Mouse (Mus musculus): ENCODE measurements around the gene Olfr91. TPM values are rescaled to one million over a fixed set of nuclear protein-coding genes. Genes with fewer than 3 reads are reported as not detected.

Olfr91 gene
- total RNA-seq, 2 experiments from 2014 or later, result not detected

GRCm38 (mm10) chr17:37063686-37064495, 34.2 kb downstream of the Olfr91 start:
- no peak for DNase-seq (ENCODE audit: low spot score in 2 of 2)
- intact Hi-C loops (cut with DNase I), result no loop called here

GRCm38 (mm10) chr17:37063063-37063462, 35.0 kb downstream of the Olfr91 start:
- DNase-seq (ENCODE audit: low spot score in 2 of 2), result no peak
- intact Hi-C loops (cut with DNase I), result no loop called here

- intact Hi-C loops (cut with DNase I), result no loop called here
- no peak for DNase-seq (ENCODE audit: low spot score in 2 of 2)
Observed at GRCm38 (mm10) chr17:37062101-37062641, 35.9 kb downstream of the Olfr91 start.

GRCm38 (mm10) chr17:37061435-37061834, 36.6 kb downstream of the Olfr91 start:
- no peak for DNase-seq (ENCODE audit: low spot score in 2 of 2)
- intact Hi-C loops (cut with DNase I), result no loop called here

- intact Hi-C loops (cut with DNase I), result no loop called here
- DNase-seq (ENCODE audit: low spot score in 2 of 2), result no peak
Observed at GRCm38 (mm10) chr17:37056957-37057356, 41.1 kb downstream of the Olfr91 start.

GRCm38 (mm10) chr17:37051745-37052144, 46.3 kb downstream of the Olfr91 start:
- no peak for DNase-seq (ENCODE audit: low spot score in 2 of 2)
- intact Hi-C loops (cut with DNase I), result loop anchor here (2.0 kb wide), 1 partner anchor 27 kb away; no protein-coding TSS in a partner anchor

GRCm38 (mm10) chr17:37050876-37051275, 47.2 kb downstream of the Olfr91 start:
- intact Hi-C loops (cut with DNase I), result loop anchor here (2.0 kb wide), 1 partner anchor 28 kb away; no protein-coding TSS in a partner anchor

GRCm38 (mm10) chr17:37050399-37050798, 47.7 kb downstream of the Olfr91 start:
- intact Hi-C loops (cut with DNase I), result loop anchor here (2.0 kb wide), 1 partner anchor 28 kb away; no protein-coding TSS in a partner anchor
- peak; percentile 85 to 94 for DNase-seq (ENCODE audit: low spot score in 2 of 2)

More at GRCm38 (mm10) chr17:37050876-37051275, 47.2 kb downstream of the Olfr91 start:
- no peak for DNase-seq (ENCODE audit: low spot score in 2 of 2)

- DNase-seq (ENCODE audit: low spot score in 2 of 2), result peak; percentile 75 to 84
- intact Hi-C loops (cut with DNase I), result loop anchor here (2.0 to 5.0 kb wide), 3 partner anchors 29 to 135 kb away; partner anchors contain the start of genes Znrd1 and Znrd1as
Observed at GRCm38 (mm10) chr17:37049570-37050310, 48.3 kb downstream of the Olfr91 start.

- no peak for DNase-seq (ENCODE audit: low spot score in 2 of 2)
- intact Hi-C loops (cut with DNase I), result loop anchor here (2.0 to 5.0 kb wide), 2 partner anchors 91 to 134 kb away; partner anchors contain the start of genes Znrd1 and Znrd1as
Observed at GRCm38 (mm10) chr17:37048383-37048782, 49.7 kb downstream of the Olfr91 start.

- intact Hi-C loops (cut with DNase I), result loop anchor here (2.0 to 5.0 kb wide), 3 partner anchors 45 to 133 kb away; partner anchors contain the start of genes Znrd1 and Znrd1as
- DNase-seq (ENCODE audit: low spot score in 2 of 2), result no peak
Observed at GRCm38 (mm10) chr17:37047981-37048380, 50.1 kb downstream of the Olfr91 start.

GRCm38 (mm10) chr17:37047332-37047976, 50.6 kb downstream of the Olfr91 start:
- DNase-seq (ENCODE audit: low spot score in 2 of 2), result no peak
- intact Hi-C loops (cut with DNase I), result loop anchor here (2.0 to 5.0 kb wide), 2 partner anchors 45 to 90 kb away; partner anchors contain the start of genes Znrd1 and Znrd1as

GRCm38 (mm10) chr17:37046312-37047112, 51.6 kb downstream of the Olfr91 start:
- peak; percentile 56 to 63 for DNase-seq (ENCODE audit: low spot score in 2 of 2)
- intact Hi-C loops (cut with DNase I), result loop anchor here (2.0 to 5.0 kb wide), 2 partner anchors 44 to 89 kb away; partner anchors contain the start of genes Znrd1 and Znrd1as

- intact Hi-C loops (cut with DNase I), result loop anchor here (2.0 to 5.0 kb wide), 2 partner anchors 43 to 88 kb away; partner anchors contain the start of genes Znrd1 and Znrd1as
- DNase-seq (ENCODE audit: low spot score in 2 of 2), result peak; percentile 67 to 77
Observed at GRCm38 (mm10) chr17:37045611-37046311, 52.3 kb downstream of the Olfr91 start, which contains the start of gene Gabbr1. TSS of gene Gabbr1 (plus strand) at chr17:37045966.

GRCm38 (mm10) chr17:37044651-37045244, 53.3 kb downstream of the Olfr91 start:
- DNase-seq (ENCODE audit: low spot score in 2 of 2), result no peak
- intact Hi-C loops (cut with DNase I), result loop anchor here (5.0 kb wide), 1 partner anchor 87 kb away; the partner anchor contains the start of genes Znrd1 and Znrd1as
